Comparison of ENCODE assay signal across 18 mouse cellular contexts in the genomic region with DNA sequence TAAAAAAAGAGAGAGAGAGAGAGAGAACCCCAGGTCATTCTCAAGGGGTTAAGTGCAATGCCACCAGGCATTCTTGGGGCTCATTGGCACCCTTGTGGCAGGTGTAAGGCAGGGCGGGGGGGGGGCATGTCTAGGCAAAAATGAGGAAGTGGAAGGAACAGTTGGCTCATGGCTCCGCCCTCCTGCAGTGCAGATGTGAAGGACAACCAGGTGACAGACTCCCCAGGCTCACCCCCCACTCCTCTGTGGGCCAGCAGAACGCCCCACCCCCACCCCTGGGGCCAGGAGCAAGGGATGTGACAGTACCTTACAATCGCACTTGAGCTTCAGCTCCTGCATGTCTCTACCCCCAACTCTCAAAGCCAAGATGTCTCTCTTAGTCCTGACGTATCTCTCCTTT.
DNase-seq lines count a peak whose midpoint lies in the region; ATAC-seq and TF ChIP-seq lines count a peak whose summit lies in the region.
"Had no signal": no experiment of that assay in that cellular context is flagged by ENCODE, and none has a peak within 500 bp of the region (broad histone marks: within the 10 kb centered on the region; RNA-seq: fewer than 3 reads in every experiment).

No protein-coding gene starts in this region.

- no peaks in the 10 kb centered on the region for H3K79me2 ChIP-seq in CH12.LX (replicated peaks; ENCODE audit: control insufficient read depth, extremely low read depth, insufficient read depth, poor library complexity, severe bottlenecking)
- peaks cover 7% of the 10 kb centered on the region for H3K79me2 ChIP-seq in MEL (ENCODE audit: control insufficient read depth, insufficient read depth, low read length, poor library complexity)

- peak overlapping the region; percentile 30; the same call in 1 of the 2 replicates for H3K4me2 ChIP-seq in CH12.LX (ENCODE audit: insufficient read depth, low read depth, poor library complexity, severe bottlenecking)
- H3K4me2 ChIP-seq in kidney, embryonic 15.5 days: no peak overlapping the region
- H3K4me2 ChIP-seq: embryonic facial prominence, embryonic 15.5 days; forebrain, embryonic 13.5 days; limb, embryonic 13.5 days; lung, embryonic 15.5 days; stomach, embryonic 15.5 days had no signal

- no peak overlapping the region for H3K4me3 ChIP-seq in CH12.LX (replicated peaks in 1 of 3; ENCODE audit: low read depth in 2 of 3, low read length in 2 of 3, poor library complexity in 1 of 3)
- H3K4me3 ChIP-seq in MEL (ENCODE audit: control insufficient read depth in 1 of 2, insufficient read depth in 1 of 2, low read depth in 2 of 2, low read length in 2 of 2): no peak overlapping the region
- no peak overlapping the region for H3K4me3 ChIP-seq in kidney, embryonic 15.5 days (replicated peaks)
- H3K4me3 ChIP-seq: embryonic facial prominence, embryonic 15.5 days; forebrain, embryonic 13.5 days; layer of hippocampus, adult 2 months; limb, embryonic 13.5 days; lung, embryonic 15.5 days; midbrain, embryonic 10.5 days; stomach, embryonic 15.5 days had no signal

- ATAC-seq in kidney, embryonic 15.5 days (replicated peaks; ENCODE audit: low FRiP score): no peak
- ATAC-seq: forebrain, embryonic 13.5 days had no signal

- H3K36me3 ChIP-seq in CH12.LX (replicated peaks in 1 of 2; ENCODE audit: control insufficient read depth in 1 of 2, insufficient read depth in 1 of 2, low read length in 1 of 2) (peaks cover 0 to 52% of the 10 kb centered on the region in 2 experiments), MEL (ENCODE audit: control insufficient read depth in 1 of 2, insufficient read depth in 2 of 2, low read length in 2 of 2) (peaks cover 0 to 6% of the 10 kb centered on the region in 2 experiments; a peak in 2 of 4 replicates)
- peaks cover 49% of the 10 kb centered on the region for H3K36me3 ChIP-seq in kidney, embryonic 15.5 days
- H3K36me3 ChIP-seq: stomach, embryonic 15.5 days had no signal

- intact Hi-C loops in left cerebral cortex, postnatal 14 days (cut with DNase I): no loop called here

- TF ChIP-seq EP300 in CH12.LX (IDR thresholded peaks at IDR 0.05; ENCODE audit: low read length): peak; percentile 88
- no peak for TF ChIP-seq EP300 in MEL (IDR thresholded peaks at IDR 0.05; ENCODE audit: low read depth in 1 of 2, low read length in 2 of 2)

- TF ChIP-seq POLR2A in CH12.LX (IDR thresholded peaks at IDR 0.05; ENCODE audit: low read depth, low read length): no peak
- TF ChIP-seq POLR2A in MEL (IDR thresholded peaks at IDR 0.05; ENCODE audit: control insufficient read depth in 1 of 2, insufficient read depth in 1 of 2, low read depth in 1 of 2, low read length in 2 of 2, poor library complexity in 1 of 2): no peak

- in situ Hi-C loops in CH12.LX (cut with MboI; ENCODE audit: low pct_ligation_motif_present, low pct_unique_long_range_greater_than_20kb, low sequenced_read_pairs): no loop called here

- 69% methylated on average over 5 of the region's 5 CpGs for WGBS in kidney, embryonic 15.5 days

- DNase-seq in CH12.LX (ENCODE audit: extremely low read depth) (peak; percentile 89), MEL (ENCODE audit: low read depth, low spot score) (peak; percentile 64)
- DNase-seq in spleen, adult 12 weeks (ENCODE audit: low spot score): peak; percentile 14
- DNase-seq in thymus, postnatal 10 days (ENCODE audit: low spot score in 2 of 2): peak; percentile 51 to 65
- no peak for DNase-seq in urinary bladder, postnatal 14 days (ENCODE audit: low spot score)
- no peak for DNase-seq in left cerebral cortex, postnatal 14 days (ENCODE audit: low spot score in 2 of 2)
- DNase-seq: cerebellum, adult 11-12 months; heart, adult 18-20 months; heart, postnatal 10 days; right cerebral cortex, adult 18-20 months had no signal

- H3K9me3 ChIP-seq in CH12.LX (replicated peaks; ENCODE audit: low read length) (no peaks in the 10 kb centered on the region), MEL (replicated peaks; ENCODE audit: insufficient read depth, low read length) (no peaks in the 10 kb centered on the region)
- no peaks in the 10 kb centered on the region for H3K9me3 ChIP-seq in kidney, embryonic 15.5 days (replicated peaks)
- H3K9me3 ChIP-seq: embryonic facial prominence, embryonic 15.5 days; forebrain, embryonic 13.5 days; limb, embryonic 13.5 days; lung, embryonic 15.5 days; midbrain, embryonic 10.5 days; stomach, embryonic 15.5 days had no signal

- H3K27ac ChIP-seq in CH12.LX (ENCODE audit: insufficient read depth, low read depth): no peak overlapping the region
- no peak overlapping the region for H3K27ac ChIP-seq in MEL (ENCODE audit: control insufficient read depth, low read depth, low read length)
- H3K27ac ChIP-seq in kidney, embryonic 15.5 days: no peak overlapping the region
- H3K27ac ChIP-seq: embryonic facial prominence, embryonic 15.5 days; forebrain, embryonic 13.5 days; layer of hippocampus, adult 2 months; limb, embryonic 13.5 days; lung, embryonic 15.5 days; midbrain, embryonic 10.5 days; stomach, embryonic 15.5 days had no signal

- no peak; the same call in 1 of the 2 replicates for TF ChIP-seq RAD21 in CH12.LX (IDR thresholded peaks at IDR 0.05; ENCODE audit: low read depth, low read length)
- no peak for TF ChIP-seq RAD21 in MEL (IDR thresholded peaks at IDR 0.05; ENCODE audit: low read depth, low read length)

- H3K9ac ChIP-seq in CH12.LX (ENCODE audit: insufficient read depth, low read depth): no peak overlapping the region
- H3K9ac ChIP-seq in MEL (ENCODE audit: control insufficient read depth, low read depth, low read length, poor library complexity, severe bottlenecking): no peak overlapping the region
- no peak overlapping the region for H3K9ac ChIP-seq in kidney, embryonic 15.5 days
- H3K9ac ChIP-seq: embryonic facial prominence, embryonic 15.5 days; forebrain, embryonic 13.5 days; limb, embryonic 13.5 days; lung, embryonic 15.5 days; stomach, embryonic 15.5 days had no signal

- H3K4me1 ChIP-seq in CH12.LX (ENCODE audit: control insufficient read depth in 1 of 2, insufficient read depth in 2 of 2): peaks cover 25 to 76% of the 10 kb centered on the region in 2 experiments
- peaks cover 9 to 28% of the 10 kb centered on the region in 2 experiments for H3K4me1 ChIP-seq in MEL (ENCODE audit: control insufficient read depth in 1 of 2, insufficient read depth in 2 of 2, low read length in 2 of 2)
- 0 out of 2 replicates have a peak, but pooled peaks cover 10% of the 10 kb centered on the region for H3K4me1 ChIP-seq in kidney, embryonic 15.5 days
- H3K4me1 ChIP-seq: forebrain, embryonic 13.5 days; limb, embryonic 13.5 days; stomach, embryonic 15.5 days had no signal

- dilution Hi-C loops in CH12.LX (cut with MboI; ENCODE audit: extremely low pct_ligation_motif_present, extremely low pct_unique_long_range_greater_than_20kb, low sequenced_read_pairs): no loop called here

- no peak; a peak in 1 of 4 replicates for TF ChIP-seq CTCF in CH12.LX (conservative IDR thresholded peaks at IDR 0.05 in 1 of 2, IDR thresholded peaks at IDR 0.05 in 1 of 2; ENCODE audit: low read depth in 2 of 2, low read length in 2 of 2)
- TF ChIP-seq CTCF in MEL (IDR thresholded peaks at IDR 0.05 in 2 of 3, conservative IDR thresholded peaks at IDR 0.05 in 1 of 3; ENCODE audit: control insufficient read depth in 1 of 3, insufficient read depth in 1 of 3, low read depth in 2 of 3, low read length in 3 of 3, poor library complexity in 1 of 3, severe bottlenecking in 1 of 3): no peak

- H3K27me3 ChIP-seq in CH12.LX (replicated peaks): no peaks in the 10 kb centered on the region
- no peaks in the 10 kb centered on the region for H3K27me3 ChIP-seq in MEL (ENCODE audit: control insufficient read depth in 1 of 2, insufficient read depth in 2 of 2, low read length in 2 of 2)
- no peaks in the 10 kb centered on the region for H3K27me3 ChIP-seq in kidney, embryonic 15.5 days
- H3K27me3 ChIP-seq: embryonic facial prominence, embryonic 15.5 days; forebrain, embryonic 13.5 days; limb, embryonic 13.5 days; lung, embryonic 15.5 days; stomach, embryonic 15.5 days had no signal

TF ChIP-seq in CH12.LX, 34 proteins besides CTCF, POLR2A, EP300 and RAD21 (continues in another document):
- peak; percentile 98 for TF ChIP-seq TCF12 (IDR thresholded peaks at IDR 0.05; ENCODE audit: low read depth, low read length)
- no peak; the same call in 1 of the 2 replicates for TF ChIP-seq BHLHE40 (IDR thresholded peaks at IDR 0.05; ENCODE audit: low read depth, low read length)
- no peak for TF ChIP-seq ZMIZ1 (IDR thresholded peaks at IDR 0.05; ENCODE audit: low read depth, low read length)
- peak; percentile 49; the same call in 1 of the 2 replicates for TF ChIP-seq MEF2A (IDR thresholded peaks at IDR 0.05; ENCODE audit: borderline replicate concordance, low read depth, low read length)
- no peak for TF ChIP-seq TBP (conservative IDR thresholded peaks at IDR 0.05; ENCODE audit: low read depth, low read length)
- peak; percentile 66 for TF ChIP-seq RCOR1 (conservative IDR thresholded peaks at IDR 0.05; ENCODE audit: low read depth, low read length)
- peak; percentile 70 for TF ChIP-seq ETS1 (conservative IDR thresholded peaks at IDR 0.05; ENCODE audit: low read depth, low read length)
- no peak; the same call in 1 of the 2 replicates for TF ChIP-seq MYC (IDR thresholded peaks at IDR 0.05; ENCODE audit: low read depth, low read length)
- TF ChIP-seq ZC3H11A (IDR thresholded peaks at IDR 0.05; ENCODE audit: low read depth, low read length): no peak
- TF ChIP-seq HCFC1 (IDR thresholded peaks at IDR 0.05; ENCODE audit: low read depth, low read length): no peak
- peak; percentile 91 for TF ChIP-seq IRF4 (IDR thresholded peaks at IDR 0.05; ENCODE audit: low read depth, low read length)

TF ChIP-seq in MEL, 35 proteins besides CTCF, POLR2A, EP300 and RAD21:
- no peak for TF ChIP-seq ZNF384 (IDR thresholded peaks at IDR 0.05; ENCODE audit: low read depth, low read length)
- peak; percentile 67; the same call in 1 of the 2 replicates for TF ChIP-seq MAZ (IDR thresholded peaks at IDR 0.05; ENCODE audit: low read depth, low read length)
- peak; percentile 46 for TF ChIP-seq TCF12 (IDR thresholded peaks at IDR 0.05; ENCODE audit: low read depth, low read length)

Comparison
In these comparisons a context has a peak if more than half of its experiments do, and no peak if none do; other contexts are left out.
1. DNase-seq: peak in CH12.LX (single experiment), MEL (single experiment), spleen, adult 12 weeks (single experiment) and thymus, postnatal 10 days (2 of 2); none in urinary bladder, postnatal 14 days (single experiment) and left cerebral cortex, postnatal 14 days (0 of 2).